Mouse (Mus musculus): ENCODE measurements around the gene Cobll1. TPM values are rescaled to one million over a fixed set of nuclear protein-coding genes. Genes with fewer than 3 reads are reported as not detected.

Cobll1 gene
- 15.9 and 20.9 TPM in 2 replicates for total RNA-seq (2017)

GRCm38 (mm10) chr2:65238964-65239570, at the start of gene Cobll1:
Gene Cobll1 (minus strand): TSS chr2:65239403.
- peak; percentile 70 for ATAC-seq (ENCODE audit: extremely low read depth, insufficient number of reproducible peaks, low FRiP score, poor library complexity, severe bottlenecking)

- ATAC-seq (ENCODE audit: extremely low read depth, insufficient number of reproducible peaks, low FRiP score, poor library complexity, severe bottlenecking), result no peak
These were observed 49.5 kb upstream of the Cobll1 start for GRCm38 (mm10) chr2:65288696-65289095.

GRCm38 (mm10) chr2:65285380-65285779, 46.2 kb upstream of the Cobll1 start:
- ATAC-seq (ENCODE audit: extremely low read depth, insufficient number of reproducible peaks, low FRiP score, poor library complexity, severe bottlenecking), result no peak

- ATAC-seq (ENCODE audit: extremely low read depth, insufficient number of reproducible peaks, low FRiP score, poor library complexity, severe bottlenecking), result no peak
These were observed 43.8 kb upstream of the Cobll1 start for GRCm38 (mm10) chr2:65282979-65283378.

- ATAC-seq (ENCODE audit: extremely low read depth, insufficient number of reproducible peaks, low FRiP score, poor library complexity, severe bottlenecking), result no peak
These were observed 40.0 kb upstream of the Cobll1 start for GRCm38 (mm10) chr2:65279029-65279690.

GRCm38 (mm10) chr2:65275443-65276061, 36.3 kb upstream of the Cobll1 start:
- no peak for ATAC-seq (ENCODE audit: extremely low read depth, insufficient number of reproducible peaks, low FRiP score, poor library complexity, severe bottlenecking)

GRCm38 (mm10) chr2:65273910-65274309, 34.7 kb upstream of the Cobll1 start:
- peak; percentile 55; the same call in 1 of the 2 replicates for ATAC-seq (ENCODE audit: extremely low read depth, insufficient number of reproducible peaks, low FRiP score, poor library complexity, severe bottlenecking)

- ATAC-seq (ENCODE audit: extremely low read depth, insufficient number of reproducible peaks, low FRiP score, poor library complexity, severe bottlenecking), result no peak
These were observed 29.5 kb upstream of the Cobll1 start for GRCm38 (mm10) chr2:65268731-65269130.

- no peak for ATAC-seq (ENCODE audit: extremely low read depth, insufficient number of reproducible peaks, low FRiP score, poor library complexity, severe bottlenecking)
These were observed 28.6 kb upstream of the Cobll1 start for GRCm38 (mm10) chr2:65267834-65268233.

- ATAC-seq (ENCODE audit: extremely low read depth, insufficient number of reproducible peaks, low FRiP score, poor library complexity, severe bottlenecking), result no peak
These were observed 27.5 kb upstream of the Cobll1 start for GRCm38 (mm10) chr2:65266576-65267299.

- ATAC-seq (ENCODE audit: extremely low read depth, insufficient number of reproducible peaks, low FRiP score, poor library complexity, severe bottlenecking), result no peak
These were observed 23.0 kb upstream of the Cobll1 start for GRCm38 (mm10) chr2:65262251-65262650.

- peak; percentile 44; the same call in 1 of the 2 replicates for ATAC-seq (ENCODE audit: extremely low read depth, insufficient number of reproducible peaks, low FRiP score, poor library complexity, severe bottlenecking)
These were observed 21.6 kb upstream of the Cobll1 start for GRCm38 (mm10) chr2:65260828-65261227.

- ATAC-seq (ENCODE audit: extremely low read depth, insufficient number of reproducible peaks, low FRiP score, poor library complexity, severe bottlenecking), result no peak
These were observed 21.2 kb upstream of the Cobll1 start for GRCm38 (mm10) chr2:65260400-65260799.

- ATAC-seq (ENCODE audit: extremely low read depth, insufficient number of reproducible peaks, low FRiP score, poor library complexity, severe bottlenecking), result no peak
These were observed 18.2 kb upstream of the Cobll1 start for GRCm38 (mm10) chr2:65257446-65257845.

- ATAC-seq (ENCODE audit: extremely low read depth, insufficient number of reproducible peaks, low FRiP score, poor library complexity, severe bottlenecking), result no peak
These were observed 17.5 kb upstream of the Cobll1 start for GRCm38 (mm10) chr2:65256494-65257254.

- no peak for ATAC-seq (ENCODE audit: extremely low read depth, insufficient number of reproducible peaks, low FRiP score, poor library complexity, severe bottlenecking)
These were observed 11.4 kb upstream of the Cobll1 start for GRCm38 (mm10) chr2:65250589-65251104.

GRCm38 (mm10) chr2:65249575-65249974, 10.4 kb upstream of the Cobll1 start:
- ATAC-seq (ENCODE audit: extremely low read depth, insufficient number of reproducible peaks, low FRiP score, poor library complexity, severe bottlenecking), result no peak

GRCm38 (mm10) chr2:65240173-65240745, 1.1 kb upstream of the Cobll1 start:
- no peak for ATAC-seq (ENCODE audit: extremely low read depth, insufficient number of reproducible peaks, low FRiP score, poor library complexity, severe bottlenecking)

Data from neutrophil, adult 5-6 weeks (primary cell).